ENCODE assay signal across 21 mouse cellular contexts in the genomic region with DNA sequence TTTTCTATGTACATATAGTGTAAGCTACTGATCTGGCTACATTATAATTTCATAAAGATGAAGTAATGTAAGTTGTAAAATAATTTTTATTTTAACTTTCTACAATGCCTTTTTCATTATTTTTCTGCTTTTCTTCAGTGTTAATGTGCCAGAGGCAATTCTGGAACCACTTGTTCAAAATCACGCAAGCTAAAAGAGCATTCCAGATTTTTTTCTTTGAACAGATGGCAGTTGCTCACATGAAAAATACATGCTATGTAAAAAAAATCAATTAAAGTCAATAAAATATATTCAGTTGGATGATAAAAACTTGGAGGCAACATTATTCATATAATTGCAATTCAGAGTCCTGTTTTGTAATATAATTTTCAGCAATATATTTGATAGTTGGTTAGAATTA.
DNase-seq lines count a peak whose midpoint lies in the region; ATAC-seq and TF ChIP-seq lines count a peak whose summit lies in the region.
"Had no signal": no experiment of that assay in that cellular context is flagged by ENCODE, and none has a peak within 500 bp of the region (broad histone marks: within the 10 kb centered on the region; RNA-seq: fewer than 3 reads in every experiment).

No protein-coding gene starts in this region.

- no peaks in the 10 kb centered on the region for H3K27me3 ChIP-seq in forebrain, embryonic 16.5 days (replicated peaks; ENCODE audit: control insufficient read depth, insufficient read depth, low read length)
- no peaks in the 10 kb centered on the region for H3K27me3 ChIP-seq in forebrain, embryonic 13.5 days
- H3K27me3 ChIP-seq: embryonic facial prominence, embryonic 13.5 days; embryonic facial prominence, embryonic 15.5 days; forebrain, embryonic 12.5 days had no signal

- TF ChIP-seq CTCF in brain, embryonic 14.5 days (IDR thresholded peaks at IDR 0.05; ENCODE audit: borderline replicate concordance, extremely low read depth, insufficient read depth, insufficient read length): no peak

- H3K9ac ChIP-seq in forebrain, embryonic 16.5 days (replicated peaks; ENCODE audit: low read depth, low read length): no peak overlapping the region
- H3K9ac ChIP-seq in forebrain, embryonic 13.5 days: no peak overlapping the region
- H3K9ac ChIP-seq: embryonic facial prominence, embryonic 13.5 days; embryonic facial prominence, embryonic 15.5 days; forebrain, embryonic 12.5 days had no signal

- no peak overlapping the region for H3K27ac ChIP-seq in forebrain, embryonic 16.5 days (ENCODE audit: low read length)
- no peak overlapping the region for H3K27ac ChIP-seq in forebrain, embryonic 13.5 days
- H3K27ac ChIP-seq: embryonic facial prominence, embryonic 13.5 days; embryonic facial prominence, embryonic 15.5 days; forebrain, embryonic 12.5 days had no signal

- H3K4me3 ChIP-seq in forebrain, embryonic 16.5 days (replicated peaks; ENCODE audit: low read length): no peak overlapping the region
- no peak overlapping the region for H3K4me3 ChIP-seq in forebrain, embryonic 13.5 days
- H3K4me3 ChIP-seq: embryonic facial prominence, embryonic 13.5 days; embryonic facial prominence, embryonic 15.5 days; erythroblast, embryonic 14.5 days; forebrain, embryonic 12.5 days had no signal

- H3K36me3 ChIP-seq in forebrain, embryonic 16.5 days (ENCODE audit: control insufficient read depth, insufficient read depth): no peaks in the 10 kb centered on the region
- no peaks in the 10 kb centered on the region for H3K36me3 ChIP-seq in forebrain, embryonic 13.5 days (ENCODE audit: poor library complexity, severe bottlenecking)
- H3K36me3 ChIP-seq: embryonic facial prominence, embryonic 13.5 days; embryonic facial prominence, embryonic 15.5 days; forebrain, embryonic 12.5 days had no signal

- H3K4me2 ChIP-seq in forebrain, embryonic 16.5 days (ENCODE audit: low read length): no peak overlapping the region
- no peak overlapping the region for H3K4me2 ChIP-seq in forebrain, embryonic 13.5 days
- H3K4me2 ChIP-seq: embryonic facial prominence, embryonic 13.5 days; embryonic facial prominence, embryonic 15.5 days; forebrain, embryonic 12.5 days had no signal

- H3K9me3 ChIP-seq in forebrain, embryonic 16.5 days (ENCODE audit: control insufficient read depth, low read length): no peaks in the 10 kb centered on the region
- H3K9me3 ChIP-seq in forebrain, embryonic 13.5 days (replicated peaks): no peaks in the 10 kb centered on the region
- H3K9me3 ChIP-seq: embryonic facial prominence, embryonic 13.5 days; embryonic facial prominence, embryonic 15.5 days; forebrain, embryonic 12.5 days had no signal

- intact Hi-C loops in gastrocnemius, postnatal 36 days (cut with DNase I): no loop called here

- 0 out of 2 replicates have a peak, but pooled peaks have one; percentile 31 for ATAC-seq in forebrain, embryonic 16.5 days
- ATAC-seq in forebrain, embryonic 13.5 days: no peak

- no peak for TF ChIP-seq POLR2A in brain, embryonic 14.5 days (IDR thresholded peaks at IDR 0.05; ENCODE audit: borderline replicate concordance, extremely low read depth, insufficient read depth, insufficient read length, poor library complexity, severe bottlenecking)

- WGBS in forebrain, embryonic 16.5 days: 57% methylated on average over 1 of the region's 1 CpGs
- 85% methylated on average over 1 of the region's 1 CpGs for WGBS in forebrain, embryonic 13.5 days

- H3K4me1 ChIP-seq in forebrain, embryonic 16.5 days (replicated peaks; ENCODE audit: control insufficient read depth, insufficient read depth, low read length): no peaks in the 10 kb centered on the region
- H3K4me1 ChIP-seq in forebrain, embryonic 13.5 days: no peaks in the 10 kb centered on the region
- H3K4me1 ChIP-seq: embryonic facial prominence, embryonic 13.5 days; embryonic facial prominence, embryonic 15.5 days; forebrain, embryonic 12.5 days had no signal

- peak; percentile 3 for DNase-seq in layer of hippocampus, adult 11-12 months (ENCODE audit: low spot score)
- DNase-seq in layer of hippocampus, postnatal 36 days: no peak
- DNase-seq in brain, embryonic 14.5 days (ENCODE audit: low read depth): peak; percentile 57
- DNase-seq in heart, adult 8-10 months (ENCODE audit: low spot score): no peak
- DNase-seq in gastrocnemius, postnatal 36 days: no peak
- DNase-seq: adrenal gland, adult 2 months; adrenal gland, postnatal 10 days; adrenal gland, postnatal 36 days; cerebellum, adult 11 months; cerebellum, adult 18-20 months; cerebellum, adult 8-10 months; cerebellum, adult 9-11 months; cerebellum, postnatal 14 days; cerebellum, postnatal 36 days; embryo, embryonic 11 days had no signal

Comparison
In these comparisons a context has a peak if more than half of its experiments do, and no peak if none do; other contexts are left out.
1. DNase-seq: peak in layer of hippocampus, adult 11-12 months (single experiment) and brain, embryonic 14.5 days (single experiment); none in layer of hippocampus, postnatal 36 days (0 of 2), heart, adult 8-10 months (single experiment) and gastrocnemius, postnatal 36 days (0 of 2).